Mouse (Mus musculus) bone marrow, adult 2 months (tissue): ENCODE measurements around the gene Erbb4. TPM values are rescaled to one million over a fixed set of nuclear protein-coding genes. Genes with fewer than 3 reads are reported as not detected.

Source experiments
- H3K27ac ChIP-seq: fragments of 200-500 bp; 2 replicates; pipeline ENCODE4 v1.5.1; 2012; ENCODE audit warnings: low read depth, mild to moderate bottlenecking, control low read depth, inconsistent platforms, low read length; ENCODE audit not compliant: control insufficient read depth, poor library complexity, insufficient read depth
- H3K4me1 ChIP-seq: fragments of 200-500 bp; 2 replicates; pipeline ENCODE4 v1.6.1; 2011; ENCODE audit warnings: low read length; ENCODE audit not compliant: control insufficient read depth, insufficient read depth
- H3K4me3 ChIP-seq: fragments of 200-500 bp; replicated peaks from 2 replicates; pipeline ENCODE3; 2011; ENCODE audit warnings: mild to moderate bottlenecking, low read depth, low read length, control low read depth; ENCODE audit not compliant: control insufficient read depth
- CTCF ChIP-seq: fragments of 200-500 bp; IDR thresholded peaks from 2 replicates; pipeline ENCODE4 v1.5.1; 2011; ENCODE audit warnings: low read length, control low read depth; ENCODE audit not compliant: control insufficient read depth, insufficient read depth
- POLR2A ChIP-seq: fragments of 200-500 bp; IDR thresholded peaks from 2 replicates; pipeline ENCODE4 v1.6.1; 2011; ENCODE audit warnings: low read depth, mild to moderate bottlenecking, control low read depth, low read length, borderline replicate concordance; ENCODE audit not compliant: control insufficient read depth
- WGBS: fragments of 180-500 bp; shearing (Covaris S2); methylation state at CpG from one replicate; pipeline ENCODE4 v1.1.7; 2018; 5-methylcytosine and 5-hydroxymethylcytosine counted together
- polyA plus RNA-seq: library from polyadenylated mRNA; stranded (reverse); fragments of >200 nt; gene quantifications from 2 replicates; pipeline ENCODE4 v1.2.4, GENCODE M21; 2011; ENCODE audit warnings: low replicate concordance; ENCODE audit not compliant: missing spikeins, insufficient read depth, insufficient read length

Gene Erbb4
- polyA plus RNA-seq, 1 experiment, result not detected

DNA sequence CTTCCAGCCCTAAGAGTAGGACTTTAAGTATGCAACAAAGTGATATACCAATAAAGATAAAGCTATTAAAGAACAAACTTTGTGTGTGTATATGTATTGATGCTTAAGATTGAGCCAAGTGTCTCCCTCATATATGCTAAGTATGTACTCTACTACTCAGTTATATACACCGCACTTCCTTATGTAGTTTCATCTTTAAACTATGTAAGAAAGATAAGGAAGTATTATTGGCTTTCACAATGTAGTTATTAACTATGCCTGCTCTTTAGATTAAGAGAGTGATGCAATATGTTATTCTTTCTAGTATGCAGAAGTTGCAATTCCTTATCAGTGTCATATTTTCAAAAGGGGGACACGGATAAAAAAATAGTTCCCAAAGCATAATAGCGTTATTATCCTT is 1088.2 kb downstream of the Erbb4 start:
- no peak overlapping the region for H3K4me3 ChIP-seq
- TF ChIP-seq POLR2A, result no peak
- TF ChIP-seq CTCF, result no peak
- 79% methylated on average over 3 of the region's 3 CpGs for WGBS

More for the DNA sequence above, 1088.2 kb downstream of the Erbb4 start:
- Histone ChIP-seq H3K27ac (no peak overlapping the region), H3K4me1 (no peaks in the 10 kb centered on the region)
